Mouse (Mus musculus): ENCODE data around the gene Trpm3. TPM values are rescaled to one million over a fixed set of nuclear protein-coding genes. Genes with fewer than 3 reads are reported as not detected.

The Trpm3 gene
- total and polyA plus RNA-seq, 2 experiments from 2014 or later: 19.1 to 64.7 TPM

DNA sequence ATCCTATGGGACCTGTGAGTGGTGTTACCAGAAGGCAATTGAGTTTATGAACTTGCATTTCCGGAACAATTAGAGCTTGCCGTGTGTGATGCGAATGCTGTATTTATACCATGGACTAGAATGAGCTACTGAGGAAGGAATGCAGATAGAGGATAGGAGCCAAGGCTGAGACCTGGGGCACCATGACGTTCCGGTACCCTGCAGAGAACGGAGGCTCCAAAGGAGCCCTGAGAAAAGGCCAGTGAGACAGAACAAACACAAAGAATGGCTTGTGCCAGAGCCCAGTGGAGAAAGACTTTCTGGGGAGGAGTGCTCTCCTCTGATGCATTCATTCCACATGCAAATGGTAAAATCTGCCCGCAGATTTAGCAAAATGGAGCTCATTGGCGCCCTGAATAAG is 682.9 kb downstream of the Trpm3 start:
- no peaks in the 10 kb centered on the region for H3K4me1 ChIP-seq (ENCODE audit: insufficient read depth, low read length)
- no peak for TF ChIP-seq CTCF (IDR thresholded peaks at IDR 0.05)
- no peak for ATAC-seq (ENCODE audit: low FRiP score)
- H3K9ac ChIP-seq (replicated peaks; ENCODE audit: low read length, poor library complexity, severe bottlenecking): no peak overlapping the region
- H3K27ac ChIP-seq (ENCODE audit: low read depth, low read length): no peak overlapping the region
- 65% methylated on average over 8 of the region's 8 CpGs for WGBS
- no peaks in the 10 kb centered on the region for H3K27me3 ChIP-seq (ENCODE audit: insufficient read depth, low read length)
- no peaks in the 10 kb centered on the region for H3K9me3 ChIP-seq (ENCODE audit: low read length)
- no peak overlapping the region for H3K4me3 ChIP-seq (ENCODE audit: low read depth, low read length)
- DNase-seq (ENCODE audit: low spot score): no peak
- H3K36me3 ChIP-seq (ENCODE audit: insufficient read depth, low read length): no peaks in the 10 kb centered on the region
- no peak overlapping the region for H3K4me2 ChIP-seq (ENCODE audit: low read depth, low read length, poor library complexity, severe bottlenecking)

DNA sequence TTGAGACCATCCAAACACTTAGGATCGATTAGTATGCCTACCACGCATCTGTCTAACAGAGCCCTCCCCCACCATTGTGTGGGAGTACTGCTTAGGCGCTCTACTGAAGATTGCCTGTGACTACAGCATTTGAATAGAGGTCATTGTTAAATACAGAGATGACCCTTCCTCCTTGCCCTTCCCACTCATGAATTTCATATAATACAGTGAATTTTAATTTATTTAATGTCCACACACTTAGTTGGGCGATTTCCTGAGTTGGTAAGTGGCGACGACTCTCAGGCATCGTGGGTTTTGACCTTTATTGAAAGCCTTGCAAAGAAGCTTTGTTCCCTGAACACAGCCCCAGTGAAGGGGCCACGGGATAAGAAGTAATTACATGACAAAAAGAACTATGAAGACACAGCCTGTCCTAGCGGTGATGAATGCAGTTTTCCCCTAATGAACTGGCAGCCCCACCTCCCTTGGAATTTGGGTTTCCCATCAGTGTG is 684.7 kb downstream of the Trpm3 start:
- no peaks in the 10 kb centered on the region for H3K4me1 ChIP-seq (ENCODE audit: insufficient read depth, low read length)
- ATAC-seq (ENCODE audit: low FRiP score) (no peak), DNase-seq (ENCODE audit: low spot score) (no peak)
- no peak overlapping the region for H3K9ac ChIP-seq (replicated peaks; ENCODE audit: low read length, poor library complexity, severe bottlenecking)
- no peaks in the 10 kb centered on the region for H3K9me3 ChIP-seq (ENCODE audit: low read length)
- H3K4me2 ChIP-seq (ENCODE audit: low read depth, low read length, poor library complexity, severe bottlenecking): no peak overlapping the region
- TF ChIP-seq CTCF (IDR thresholded peaks at IDR 0.05): no peak
- 34% methylated on average over 9 of the region's 9 CpGs for WGBS
- no peaks in the 10 kb centered on the region for H3K27me3 ChIP-seq (ENCODE audit: insufficient read depth, low read length)
- no peaks in the 10 kb centered on the region for H3K36me3 ChIP-seq (ENCODE audit: insufficient read depth, low read length)
- no peak overlapping the region for H3K4me3 ChIP-seq (ENCODE audit: low read depth, low read length)
- no peak overlapping the region for H3K27ac ChIP-seq (ENCODE audit: low read depth, low read length)

DNA sequence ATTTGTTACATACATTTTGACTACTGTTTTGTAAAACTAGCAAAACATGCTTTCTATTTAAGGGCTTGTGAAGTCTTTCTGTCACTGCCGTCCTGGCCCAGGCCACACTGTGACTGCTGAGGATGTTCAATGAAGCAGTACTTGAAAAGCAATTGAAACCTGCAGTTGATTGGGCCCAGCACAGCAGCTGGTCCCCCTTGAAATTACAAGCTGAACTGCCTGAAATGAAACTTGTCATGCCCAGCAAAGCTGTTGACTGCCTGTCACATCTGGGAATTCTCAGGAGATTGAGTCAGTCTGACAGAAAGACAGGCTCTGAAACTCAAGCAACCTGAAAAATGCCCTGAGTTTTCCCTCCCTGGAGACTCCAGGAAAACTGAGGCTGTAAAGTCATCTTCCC is 687.0 kb downstream of the Trpm3 start:
- Histone ChIP-seq H3K4me2 (ENCODE audit: low read depth, low read length, poor library complexity, severe bottlenecking) (no peak overlapping the region), H3K4me3 (ENCODE audit: low read depth, low read length) (no peak overlapping the region), H3K4me1 (ENCODE audit: insufficient read depth, low read length) (no peaks in the 10 kb centered on the region), H3K36me3 (ENCODE audit: insufficient read depth, low read length) (no peaks in the 10 kb centered on the region), H3K27ac (ENCODE audit: low read depth, low read length) (no peak overlapping the region), H3K9ac (replicated peaks; ENCODE audit: low read length, poor library complexity, severe bottlenecking) (no peak overlapping the region), H3K27me3 (ENCODE audit: insufficient read depth, low read length) (no peaks in the 10 kb centered on the region), H3K9me3 (ENCODE audit: low read length) (no peaks in the 10 kb centered on the region)
- 32% methylated on average over 1 of the region's 1 CpGs for WGBS
- ATAC-seq (ENCODE audit: low FRiP score): no peak
- no peak for TF ChIP-seq CTCF (IDR thresholded peaks at IDR 0.05)
- peak; percentile 13 for DNase-seq (ENCODE audit: low spot score)

DNA sequence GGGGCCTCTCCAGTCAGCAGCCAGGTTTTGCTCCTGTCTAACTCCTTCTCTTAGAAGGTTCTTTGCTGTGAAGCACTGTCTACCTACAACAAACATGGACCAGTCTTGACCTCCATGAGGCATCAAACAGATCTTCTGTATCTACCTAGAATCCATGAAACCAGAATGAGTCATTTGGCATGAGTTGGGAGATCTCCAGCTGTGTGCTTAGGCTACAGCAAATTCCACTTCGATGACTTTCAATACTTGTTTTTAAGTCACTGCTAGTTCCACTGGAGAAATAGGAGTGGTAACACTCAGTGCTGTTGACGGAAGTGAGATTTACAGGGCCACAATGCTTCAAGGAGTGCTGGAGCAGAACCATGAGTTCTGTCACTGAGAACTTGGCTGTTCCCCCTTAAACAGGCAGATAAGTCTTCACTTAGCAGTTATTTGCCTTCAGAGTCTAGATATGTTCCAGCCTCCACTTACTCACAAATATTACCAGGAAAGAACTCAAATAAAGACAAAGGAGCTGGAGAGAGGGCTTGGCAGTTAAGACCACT is 689.4 kb downstream of the Trpm3 start:
- Histone ChIP-seq H3K36me3 (ENCODE audit: insufficient read depth, low read length) (no peaks in the 10 kb centered on the region), H3K27ac (ENCODE audit: low read depth, low read length) (no peak overlapping the region), H3K9me3 (ENCODE audit: low read length) (no peaks in the 10 kb centered on the region), H3K4me1 (ENCODE audit: insufficient read depth, low read length) (no peaks in the 10 kb centered on the region), H3K27me3 (ENCODE audit: insufficient read depth, low read length) (no peaks in the 10 kb centered on the region), H3K4me2 (ENCODE audit: low read depth, low read length, poor library complexity, severe bottlenecking) (no peak overlapping the region), H3K4me3 (ENCODE audit: low read depth, low read length) (no peak overlapping the region), H3K9ac (replicated peaks; ENCODE audit: low read length, poor library complexity, severe bottlenecking) (no peak overlapping the region)
- DNase-seq (ENCODE audit: low spot score) (no peak), ATAC-seq (ENCODE audit: low FRiP score) (no peak)
- TF ChIP-seq CTCF (IDR thresholded peaks at IDR 0.05): no peak
- WGBS: 91% methylated on average over 2 of the region's 2 CpGs

DNA sequence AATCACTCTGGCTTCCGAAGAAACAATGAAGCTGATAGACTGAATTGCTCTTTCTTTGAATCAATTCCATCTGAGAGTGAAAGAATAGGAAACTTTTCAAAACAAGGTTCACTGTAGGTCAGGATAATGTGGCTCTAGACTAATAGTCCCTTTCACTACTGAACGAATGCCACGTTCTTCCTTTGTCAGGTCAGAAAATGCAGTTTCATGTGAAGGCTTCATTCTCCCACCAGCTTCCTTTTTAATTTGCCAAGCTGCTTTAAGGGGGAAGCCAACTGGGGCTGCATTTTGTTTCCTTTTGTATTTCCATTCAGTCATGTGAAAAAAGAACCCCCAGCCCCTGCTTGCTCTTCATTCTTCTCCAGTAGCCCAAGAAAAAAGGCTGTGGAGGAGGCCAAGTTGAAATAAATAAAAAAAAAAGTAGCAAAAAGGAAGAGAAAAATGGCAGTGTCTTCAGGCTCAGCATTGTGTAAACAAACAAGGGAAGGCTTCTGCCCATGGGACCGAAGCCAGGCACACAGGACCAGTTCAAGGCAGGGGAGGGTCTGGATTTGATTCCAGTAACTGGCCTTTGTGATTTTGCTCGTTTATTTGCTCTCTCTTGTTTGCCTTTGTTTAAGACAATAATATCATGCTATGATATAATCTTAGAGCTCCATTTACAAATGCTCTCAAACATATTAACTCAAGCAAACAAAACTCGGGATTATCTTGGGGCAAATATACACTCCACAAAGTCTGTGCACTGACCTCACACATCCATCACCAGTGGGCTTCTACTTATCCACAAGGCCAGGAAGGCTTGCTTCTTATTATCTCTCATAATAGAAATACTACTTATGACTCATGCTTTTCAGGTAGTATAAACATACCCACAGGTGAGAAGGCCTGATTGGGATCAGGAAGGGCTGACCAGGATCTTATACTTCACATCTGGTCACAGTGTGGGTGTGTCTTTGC is 702.5 kb downstream of the Trpm3 start:
- 22% methylated on average over 6 of the region's 6 CpGs for WGBS
- Histone ChIP-seq H3K9ac (replicated peaks; ENCODE audit: low read length, poor library complexity, severe bottlenecking) (no peak overlapping the region), H3K4me3 (ENCODE audit: low read depth, low read length) (no peak overlapping the region), H3K27me3 (ENCODE audit: insufficient read depth, low read length) (no peaks in the 10 kb centered on the region), H3K9me3 (ENCODE audit: low read length) (no peaks in the 10 kb centered on the region), H3K27ac (ENCODE audit: low read depth, low read length) (no peak overlapping the region), H3K36me3 (ENCODE audit: insufficient read depth, low read length) (no peaks in the 10 kb centered on the region), H3K4me1 (ENCODE audit: insufficient read depth, low read length) (no peaks in the 10 kb centered on the region), H3K4me2 (ENCODE audit: low read depth, low read length, poor library complexity, severe bottlenecking) (no peak overlapping the region)
- TF ChIP-seq CTCF (IDR thresholded peaks at IDR 0.05): no peak
- DNase-seq (ENCODE audit: low spot score) (peak; percentile 30), ATAC-seq (ENCODE audit: low FRiP score) (no peak)

DNA sequence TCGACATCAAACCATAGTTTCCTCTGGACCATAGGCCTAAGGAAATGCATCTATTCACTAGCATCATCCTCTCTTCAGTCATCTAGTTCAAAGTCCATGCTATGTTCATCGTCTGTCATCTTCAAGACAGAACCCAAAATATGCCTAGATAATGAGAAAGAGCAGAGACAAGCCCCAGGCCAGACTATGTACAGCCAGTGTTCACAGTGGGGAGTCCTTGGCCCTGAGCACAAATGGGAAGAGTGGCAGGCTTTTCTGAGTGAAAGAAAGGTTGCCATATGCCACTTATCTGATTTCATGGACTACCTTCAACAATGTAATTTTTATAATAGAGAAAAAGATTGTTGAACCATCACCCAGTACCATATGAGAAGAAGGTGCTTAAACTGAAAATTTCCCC is 703.9 kb downstream of the Trpm3 start:
- TF ChIP-seq CTCF (IDR thresholded peaks at IDR 0.05): no peak
- H3K4me2 ChIP-seq (ENCODE audit: low read depth, low read length, poor library complexity, severe bottlenecking): no peak overlapping the region
- no peaks in the 10 kb centered on the region for H3K9me3 ChIP-seq (ENCODE audit: low read length)
- H3K27me3 ChIP-seq (ENCODE audit: insufficient read depth, low read length): no peaks in the 10 kb centered on the region
- no peak overlapping the region for H3K27ac ChIP-seq (ENCODE audit: low read depth, low read length)
- H3K4me1 ChIP-seq (ENCODE audit: insufficient read depth, low read length): no peaks in the 10 kb centered on the region
- H3K36me3 ChIP-seq (ENCODE audit: insufficient read depth, low read length): no peaks in the 10 kb centered on the region
- DNase-seq (ENCODE audit: low spot score) (no peak), ATAC-seq (ENCODE audit: low FRiP score) (no peak)
- H3K4me3 ChIP-seq (ENCODE audit: low read depth, low read length): no peak overlapping the region
- H3K9ac ChIP-seq (replicated peaks; ENCODE audit: low read length, poor library complexity, severe bottlenecking): no peak overlapping the region
- WGBS: 87% methylated on average over 2 of the region's 2 CpGs
